ENCODE assay signal across 22 mouse cellular contexts in genomic region chr16:31059730-31060129, GRCm38 (mm10).
"Had no signal": no experiment of that assay in that cellular context is flagged by ENCODE, and none has a peak within 500 bp of the region (broad histone marks: within the 10 kb centered on the region; RNA-seq: fewer than 3 reads in every experiment).

No protein-coding gene starts in this region.

- H3K36me3 ChIP-seq: heart, embryonic 10.5 days; heart, embryonic 12.5 days; hindbrain, embryonic 13.5 days; hindbrain, embryonic 15.5 days; limb, embryonic 13.5 days; limb, embryonic 15.5 days; liver, embryonic 12.5 days had no signal

- H3K4me2 ChIP-seq: heart, embryonic 12.5 days; hindbrain, embryonic 13.5 days; hindbrain, embryonic 15.5 days; limb, embryonic 13.5 days; limb, embryonic 15.5 days; liver, embryonic 12.5 days had no signal

- H3K27ac ChIP-seq: heart, embryonic 10.5 days; hindbrain, embryonic 13.5 days; hindbrain, embryonic 15.5 days; hindbrain, postnatal 0 days; kidney, postnatal 0 days; limb, embryonic 13.5 days; limb, embryonic 15.5 days; liver, embryonic 12.5 days; liver, embryonic 14.5 days had no signal

- H3K4me3 ChIP-seq: heart, embryonic 10.5 days; heart, embryonic 12.5 days; hindbrain, embryonic 13.5 days; hindbrain, embryonic 15.5 days; limb, embryonic 13.5 days; limb, embryonic 15.5 days; liver, embryonic 12.5 days had no signal

- H3K27me3 ChIP-seq: heart, embryonic 12.5 days; hindbrain, embryonic 13.5 days; hindbrain, embryonic 15.5 days; limb, embryonic 13.5 days; limb, embryonic 15.5 days; liver, embryonic 12.5 days had no signal

- H3K9me3 ChIP-seq: heart, embryonic 10.5 days; heart, embryonic 12.5 days; hindbrain, embryonic 13.5 days; hindbrain, embryonic 15.5 days; limb, embryonic 13.5 days; limb, embryonic 15.5 days; liver, embryonic 12.5 days had no signal

- DNase-seq: gastrocnemius, postnatal 14 days; gastrocnemius, postnatal 36 days; heart, adult 18-20 months; heart, postnatal 10 days; heart, postnatal 36 days; kidney, adult 18-20 months; kidney, adult 8-10 months; kidney, postnatal 14 days; kidney, postnatal 36 days; layer of hippocampus, adult 9-11 months; layer of hippocampus, postnatal 36 days had no signal

- ATAC-seq: intestine, embryonic 16.5 days; liver, embryonic 12.5 days had no signal

- H3K9ac ChIP-seq: heart, embryonic 12.5 days; hindbrain, embryonic 13.5 days; hindbrain, embryonic 15.5 days; limb, embryonic 13.5 days; limb, embryonic 15.5 days; liver, embryonic 12.5 days; liver, embryonic 14.5 days had no signal
